Mouse (Mus musculus) erythroblast, adult 5-6 weeks (primary cell): ENCODE data around the gene Ctnnb1. TPM values are rescaled to one million over a fixed set of nuclear protein-coding genes. Genes with fewer than 3 reads are reported as not detected.

ENCODE experiments used
- ATAC-seq: replicated peaks from 2 replicates; pipeline ENCODE4 v1.8.0; 2016; ENCODE audit warnings: moderate number of reproducible peaks, mild to moderate bottlenecking, moderate TSS enrichment, inconsistent platforms; ENCODE audit not compliant: poor library complexity, low FRiP score, severe bottlenecking
- total RNA-seq, 2 experiments: library from RNA; stranded (forward) in 1 of 2; stranded (reverse) in 1 of 2; fragments of 150-400 nt in 1 of 2; fragments of 200-764, 138-1000 nt in 1 of 2; gene quantifications; 2 replicates each; pipeline versions ENCODE4 v1.2.3 to v1.2.4; 2015 to 2017; ENCODE audit warnings: low replicate concordance in 2 of 2

Gene Ctnnb1
- total RNA-seq, 2 experiments from 2014 or later, result 172 to 196 TPM

DNA sequence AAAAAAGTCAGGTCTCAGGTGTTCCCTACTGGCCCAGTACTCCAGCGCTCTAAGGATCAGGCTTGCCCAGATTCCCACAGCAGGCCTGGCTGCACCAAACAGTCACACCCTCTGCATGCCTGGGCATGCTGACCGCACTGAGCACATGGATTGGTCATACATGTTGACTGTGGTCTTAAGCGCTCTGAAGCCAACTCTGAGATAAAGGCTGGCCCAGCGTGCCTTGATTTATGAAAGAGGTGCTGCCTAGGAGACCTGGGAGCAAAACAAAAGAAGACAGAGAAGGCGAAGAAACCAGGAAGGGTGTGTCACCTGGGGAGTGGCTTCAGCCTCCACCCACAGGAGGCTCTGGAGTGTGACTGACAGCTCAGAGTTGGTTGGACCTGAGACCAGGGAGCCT, 9.9 kb upstream of the Ctnnb1 start:
- no peak for ATAC-seq

- no peak for ATAC-seq
Measured at GRCm38 (mm10) chr9:120926126-120926525, 2.9 kb upstream of the Ctnnb1 start.

- ATAC-seq, result no peak
Measured at GRCm38 (mm10) chr9:120926939-120927606, 1.9 kb upstream of the Ctnnb1 start.

GRCm38 (mm10) chr9:120930021-120930420, 1.0 kb downstream of the Ctnnb1 start:
- no peak for ATAC-seq

DNA sequence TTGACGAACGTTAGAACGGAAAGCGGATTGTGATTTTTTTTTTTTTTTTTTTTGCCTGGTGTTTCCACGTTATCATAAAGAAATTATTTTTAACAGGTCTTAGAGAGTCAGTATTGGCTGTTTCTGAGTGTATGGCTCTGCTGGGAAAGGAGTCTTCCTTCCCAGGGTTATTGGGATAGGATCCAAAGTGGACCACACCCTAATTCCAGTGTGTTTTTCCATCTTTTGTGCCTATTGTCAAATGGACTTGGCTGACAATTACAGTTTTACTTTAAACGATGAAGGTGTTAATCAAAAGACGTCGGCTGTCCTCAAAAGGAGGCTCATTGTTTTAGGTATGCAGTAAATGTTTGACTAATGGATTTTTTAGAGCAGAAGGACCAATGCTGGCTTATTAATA, 1.8 kb downstream of the Ctnnb1 start:
- no peak for ATAC-seq

- no peak for ATAC-seq
Measured at GRCm38 (mm10) chr9:120932371-120932770, 3.4 kb downstream of the Ctnnb1 start.

DNA sequence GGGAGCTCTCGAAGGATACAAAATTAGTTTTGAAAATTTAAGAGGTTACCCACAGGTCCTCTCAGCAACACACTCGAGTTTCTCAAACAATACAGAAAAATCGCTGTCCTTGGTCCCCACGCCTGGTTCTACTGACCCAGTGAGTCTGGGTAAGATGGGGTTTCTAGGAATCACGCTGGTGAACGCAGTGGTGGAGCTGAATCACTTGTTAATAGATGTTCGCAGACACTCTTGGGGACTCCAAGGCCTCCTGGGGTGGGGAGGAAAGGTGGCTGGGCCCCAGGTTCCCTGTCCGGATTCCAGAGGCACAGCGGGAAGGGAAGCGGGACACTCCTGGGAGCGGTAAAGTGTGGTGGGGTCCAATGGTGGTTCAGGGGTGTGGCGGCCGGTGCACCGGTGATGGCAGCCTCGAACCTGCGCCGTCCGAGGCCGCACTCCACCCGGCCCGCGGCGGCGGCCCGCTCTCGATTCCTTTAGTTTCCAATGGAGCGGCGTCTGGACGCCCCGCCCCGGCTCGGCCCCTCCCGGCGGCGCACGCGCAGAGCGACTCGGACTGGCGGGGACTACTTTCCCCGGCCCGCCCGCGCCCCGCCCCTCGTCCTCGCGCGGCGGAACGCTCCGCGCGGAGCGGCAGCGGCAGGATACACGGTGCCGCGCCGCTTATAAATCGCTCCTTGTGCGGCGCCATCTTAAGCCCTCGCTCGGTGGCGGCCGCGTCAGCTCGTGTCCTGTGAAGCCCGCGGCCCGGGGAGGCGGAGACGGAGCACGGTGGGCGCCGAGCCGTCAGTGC, 4.0 kb downstream of the Ctnnb1 start:
- peak; percentile 79 for ATAC-seq

GRCm38 (mm10) chr9:120933587-120933885, 4.5 kb downstream of the Ctnnb1 start:
- no peak for ATAC-seq

DNA sequence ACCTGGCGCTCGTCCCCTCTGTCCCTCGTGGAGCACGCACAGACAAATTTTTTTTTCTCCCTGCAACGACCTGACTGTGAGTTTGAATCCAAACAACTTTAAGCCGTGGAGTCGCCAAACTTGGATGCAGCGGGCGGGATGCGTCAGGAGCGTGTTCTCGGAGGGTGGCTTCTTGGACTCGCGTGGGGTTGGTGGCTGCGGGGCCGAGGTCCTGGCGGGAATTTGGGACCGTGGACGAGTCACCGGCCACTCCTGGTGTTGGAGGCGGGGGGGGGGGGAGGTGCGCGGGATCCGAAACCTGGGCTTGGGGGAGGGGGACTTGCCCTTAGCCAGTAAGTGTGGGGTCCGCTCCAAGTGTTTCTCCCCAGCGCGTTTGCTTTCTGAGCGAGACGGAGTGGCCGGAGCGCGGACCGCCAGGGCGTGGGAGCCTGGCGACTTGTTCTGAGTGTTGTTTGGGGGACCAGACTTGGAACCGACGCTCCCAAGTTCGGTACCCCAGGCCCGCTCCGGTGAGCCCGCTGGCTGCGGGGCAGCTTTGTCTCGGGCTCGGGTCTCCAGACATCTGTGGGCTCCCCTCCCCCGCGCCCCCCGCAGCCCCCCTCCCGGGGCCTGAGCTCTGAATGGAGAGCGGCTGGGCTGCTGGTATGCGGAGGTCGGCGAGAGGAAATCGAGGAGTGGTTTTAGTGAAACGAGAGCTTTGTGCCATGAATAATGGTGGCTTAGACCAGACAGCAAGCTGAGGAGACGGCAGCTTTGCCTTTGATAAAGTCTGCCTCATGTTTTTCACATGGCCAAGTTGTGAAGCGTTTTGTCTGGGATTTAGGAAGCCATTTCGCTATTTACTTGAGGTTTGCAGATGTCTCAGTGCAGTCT, 5.1 kb downstream of the Ctnnb1 start:
- no peak for ATAC-seq

- peak; percentile 31 for ATAC-seq
Measured at GRCm38 (mm10) chr9:120934821-120935633, 6.0 kb downstream of the Ctnnb1 start.

- ATAC-seq, result no peak
Measured at GRCm38 (mm10) chr9:120935634-120935922, 6.6 kb downstream of the Ctnnb1 start.

GRCm38 (mm10) chr9:120936351-120936750, 7.3 kb downstream of the Ctnnb1 start:
- ATAC-seq, result peak; percentile 58

- no peak for ATAC-seq
Measured at GRCm38 (mm10) chr9:120940858-120941257, 11.8 kb downstream of the Ctnnb1 start.

GRCm38 (mm10) chr9:120943757-120944156, 14.7 kb downstream of the Ctnnb1 start:
- ATAC-seq, result 0 out of 2 replicates have a peak, but pooled peaks have one; percentile 26

DNA sequence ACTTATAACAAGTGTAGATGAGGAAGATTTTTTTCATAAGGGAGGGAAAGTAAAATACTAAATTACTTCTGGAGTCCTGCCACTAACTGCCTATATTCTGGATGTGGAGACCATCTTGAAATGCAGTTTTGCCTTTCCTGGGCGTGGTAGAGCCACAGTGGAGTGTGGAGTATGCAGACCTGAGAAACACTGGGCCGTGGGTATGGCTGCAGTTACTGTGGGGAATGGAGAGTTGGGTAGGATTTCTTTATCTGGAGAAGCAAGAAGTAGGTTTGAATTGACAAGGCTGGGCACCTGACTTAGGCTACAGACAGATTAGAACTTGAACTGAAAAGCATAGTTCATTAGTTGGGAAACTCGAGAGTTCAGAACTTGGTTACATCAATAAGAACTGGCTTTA, 15.2 kb downstream of the Ctnnb1 start:
- ATAC-seq, result peak; percentile 60; the same call in 1 of the 2 replicates

- ATAC-seq, result no peak
Measured at GRCm38 (mm10) chr9:120946131-120946530, 17.1 kb downstream of the Ctnnb1 start.

- no peak for ATAC-seq
Measured at GRCm38 (mm10) chr9:120948832-120949231, 19.8 kb downstream of the Ctnnb1 start.

DNA sequence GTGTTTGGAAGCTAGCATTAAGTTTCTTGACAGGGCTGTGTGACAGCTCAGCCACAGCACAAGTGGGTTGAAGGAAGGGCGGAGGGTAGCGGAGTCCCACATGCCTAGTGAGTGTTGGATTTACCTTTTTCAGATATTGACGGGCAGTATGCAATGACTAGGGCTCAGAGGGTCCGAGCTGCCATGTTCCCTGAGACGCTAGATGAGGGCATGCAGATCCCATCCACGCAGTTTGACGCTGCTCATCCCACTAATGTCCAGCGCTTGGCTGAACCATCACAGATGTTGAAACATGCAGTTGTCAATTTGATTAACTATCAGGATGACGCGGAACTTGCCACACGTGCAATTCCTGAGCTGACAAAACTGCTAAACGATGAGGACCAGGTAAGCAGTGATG, 21.7 kb downstream of the Ctnnb1 start:
- no peak for ATAC-seq

- no peak for ATAC-seq
Measured at GRCm38 (mm10) chr9:120951947-120952346, 22.9 kb downstream of the Ctnnb1 start.

- ATAC-seq, result no peak
Measured at GRCm38 (mm10) chr9:120958051-120958450, 29.0 kb downstream of the Ctnnb1 start.
